Mouse (Mus musculus): ENCODE results near the gene Pnmal1. TPM values are rescaled to one million over a fixed set of nuclear protein-coding genes. Genes with fewer than 3 reads are reported as not detected.

The Pnmal1 gene
- total and polyA plus RNA-seq, 2 experiments from 2014 or later = 41.2 to 65.2 TPM

DNA sequence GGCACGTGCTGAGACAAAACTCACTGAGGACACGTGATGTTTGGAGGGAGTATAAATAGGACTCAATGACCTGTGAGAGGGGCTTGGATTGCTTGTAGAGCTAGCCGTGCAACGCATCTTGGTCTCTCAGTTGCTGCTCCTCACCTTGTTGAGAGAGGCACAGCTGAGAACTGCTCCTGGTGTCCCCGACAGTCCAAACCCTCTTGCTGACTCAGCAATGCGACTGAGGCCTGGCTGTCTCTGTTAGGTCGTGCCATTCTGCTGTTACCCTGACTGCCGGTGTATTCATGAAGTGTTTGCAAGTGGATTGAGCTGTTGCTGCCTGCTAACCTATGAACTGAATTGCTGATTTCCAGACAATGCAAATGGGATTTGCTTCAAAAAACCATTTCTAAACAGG is 16.8 kb downstream of the Pnmal1 start:
- no peak overlapping the region for H3K27ac ChIP-seq (ENCODE audit: low read depth, low read length)
- no peaks in the 10 kb centered on the region for H3K36me3 ChIP-seq (ENCODE audit: insufficient read depth, low read length)
- no peak overlapping the region for H3K4me3 ChIP-seq (ENCODE audit: low read depth, low read length)
- DNase-seq (ENCODE audit: low spot score) (no peak), ATAC-seq (ENCODE audit: low FRiP score) (no peak)
- no peak for TF ChIP-seq CTCF (IDR thresholded peaks at IDR 0.05)
- H3K9me3 ChIP-seq (ENCODE audit: low read length) = no peaks in the 10 kb centered on the region
- WGBS = 62% methylated on average over 8 of the region's 8 CpGs
- no peak overlapping the region for H3K4me2 ChIP-seq (ENCODE audit: low read depth, low read length, poor library complexity, severe bottlenecking)
- no peaks in the 10 kb centered on the region for H3K27me3 ChIP-seq (ENCODE audit: insufficient read depth, low read length)
- no peaks in the 10 kb centered on the region for H3K4me1 ChIP-seq (ENCODE audit: insufficient read depth, low read length)
- no peak overlapping the region for H3K9ac ChIP-seq (replicated peaks; ENCODE audit: low read length, poor library complexity, severe bottlenecking)

GRCm38 (mm10) chr7:16978173-16978572 is 18.7 kb downstream of the Pnmal1 start:
- no peak for DNase-seq (ENCODE audit: low spot score)
- Histone ChIP-seq H3K4me2 (ENCODE audit: low read depth, low read length, poor library complexity, severe bottlenecking) (no peak overlapping the region), H3K9ac (replicated peaks; ENCODE audit: low read length, poor library complexity, severe bottlenecking) (no peak overlapping the region), H3K27me3 (ENCODE audit: insufficient read depth, low read length) (no peaks in the 10 kb centered on the region), H3K27ac (ENCODE audit: low read depth, low read length) (no peak overlapping the region), H3K9me3 (ENCODE audit: low read length) (no peaks in the 10 kb centered on the region), H3K4me1 (ENCODE audit: insufficient read depth, low read length) (no peaks in the 10 kb centered on the region), H3K36me3 (ENCODE audit: insufficient read depth, low read length) (no peaks in the 10 kb centered on the region), H3K4me3 (ENCODE audit: low read depth, low read length) (no peak overlapping the region)
- no peak for TF ChIP-seq CTCF (IDR thresholded peaks at IDR 0.05)
- WGBS = 70% methylated on average over 6 of the region's 6 CpGs
- ATAC-seq (ENCODE audit: low FRiP score) = no peak

GRCm38 (mm10) chr7:16978593-16978992 is 19.1 kb downstream of the Pnmal1 start:
- 79% methylated on average over 3 of the region's 3 CpGs for WGBS
- no peak overlapping the region for H3K9ac ChIP-seq (replicated peaks; ENCODE audit: low read length, poor library complexity, severe bottlenecking)
- no peaks in the 10 kb centered on the region for H3K27me3 ChIP-seq (ENCODE audit: insufficient read depth, low read length)
- no peak overlapping the region for H3K27ac ChIP-seq (ENCODE audit: low read depth, low read length)
- no peak overlapping the region for H3K4me3 ChIP-seq (ENCODE audit: low read depth, low read length)
- no peak overlapping the region for H3K4me2 ChIP-seq (ENCODE audit: low read depth, low read length, poor library complexity, severe bottlenecking)
- ATAC-seq (ENCODE audit: low FRiP score) (no peak), DNase-seq (ENCODE audit: low spot score) (no peak)
- TF ChIP-seq CTCF (IDR thresholded peaks at IDR 0.05) = no peak
- H3K36me3 ChIP-seq (ENCODE audit: insufficient read depth, low read length) = no peaks in the 10 kb centered on the region
- H3K4me1 ChIP-seq (ENCODE audit: insufficient read depth, low read length) = peaks cover 3% of the 10 kb centered on the region; the same call in 1 of the 2 replicates
- no peaks in the 10 kb centered on the region for H3K9me3 ChIP-seq (ENCODE audit: low read length)

DNA sequence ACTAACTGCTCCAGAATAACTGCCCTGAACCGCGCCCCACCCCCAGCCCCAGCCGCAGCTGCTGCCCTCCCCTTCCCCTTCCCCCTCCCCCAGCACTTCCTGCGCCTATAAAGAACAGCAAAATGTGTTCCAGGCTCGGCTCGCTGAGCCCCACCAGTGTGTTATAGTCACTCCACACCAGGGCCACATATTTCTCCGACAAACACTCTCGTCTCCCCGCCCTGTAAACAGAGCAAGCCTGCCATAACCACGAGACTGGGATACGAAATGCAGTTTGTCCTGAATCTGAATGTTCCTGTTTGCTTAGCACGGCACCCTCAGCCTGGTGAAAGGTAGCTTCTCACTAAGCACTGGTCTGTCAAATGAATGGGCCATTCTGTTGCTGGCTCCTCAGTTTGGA is 20.9 kb downstream of the Pnmal1 start:
- Histone ChIP-seq H3K36me3 (ENCODE audit: insufficient read depth, low read length) (no peaks in the 10 kb centered on the region), H3K9me3 (ENCODE audit: low read length) (no peaks in the 10 kb centered on the region), H3K9ac (replicated peaks; ENCODE audit: low read length, poor library complexity, severe bottlenecking) (no peak overlapping the region), H3K4me1 (ENCODE audit: insufficient read depth, low read length) (peaks cover 12% of the 10 kb centered on the region; the same call in 1 of the 2 replicates), H3K27me3 (ENCODE audit: insufficient read depth, low read length) (no peaks in the 10 kb centered on the region), H3K4me2 (ENCODE audit: low read depth, low read length, poor library complexity, severe bottlenecking) (peak overlapping the region; percentile 18), H3K4me3 (ENCODE audit: low read depth, low read length) (no peak overlapping the region), H3K27ac (ENCODE audit: low read depth, low read length) (peak overlapping the region; percentile 52)
- DNase-seq (ENCODE audit: low spot score) (no peak), ATAC-seq (ENCODE audit: low FRiP score) (no peak)
- no peak for TF ChIP-seq CTCF (IDR thresholded peaks at IDR 0.05)
- 10% methylated on average over 12 of the region's 12 CpGs for WGBS

- no peak for TF ChIP-seq CTCF (IDR thresholded peaks at IDR 0.05)
- WGBS = 21% methylated on average over 26 of the region's 26 CpGs
These were observed 23.5 kb downstream of the Pnmal1 start, which contains the start of gene Gm42372 for GRCm38 (mm10) chr7:16982859-16983568. Gene Gm42372, plus strand, starts transcription at chr7:16983086.

DNA sequence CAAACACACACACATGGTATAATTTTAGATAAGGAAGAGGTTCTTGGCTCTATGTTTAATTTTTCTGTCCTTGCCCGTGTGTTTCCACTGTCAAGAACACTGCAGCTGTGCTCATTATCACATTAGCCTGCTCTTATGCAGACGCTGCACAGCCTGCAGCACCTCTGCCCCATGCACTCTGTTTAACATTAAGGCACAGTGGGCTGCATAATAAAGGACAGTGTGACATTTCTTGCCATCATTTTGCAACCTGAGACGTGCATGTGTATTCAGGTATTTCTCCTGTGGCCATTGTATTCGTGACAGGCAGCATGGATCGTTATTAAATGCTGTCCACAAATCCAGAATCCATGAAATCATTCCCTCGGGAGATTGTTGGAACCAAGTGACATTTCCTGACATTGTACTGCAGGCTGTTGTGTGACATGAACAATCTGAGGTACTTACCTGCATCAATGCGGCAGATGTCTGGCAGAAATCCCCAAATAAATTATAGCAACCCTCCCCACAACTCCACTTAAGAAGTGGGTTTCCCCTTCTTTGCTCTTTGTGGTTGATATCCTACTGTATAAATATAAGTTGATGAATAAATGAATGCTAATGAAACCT is 28.2 kb downstream of the Pnmal1 start:
- Histone ChIP-seq H3K9me3 (ENCODE audit: low read length) (no peaks in the 10 kb centered on the region), H3K4me2 (ENCODE audit: low read depth, low read length, poor library complexity, severe bottlenecking) (peak overlapping the region; percentile 20; the same call in 1 of the 2 replicates), H3K36me3 (ENCODE audit: insufficient read depth, low read length) (no peaks in the 10 kb centered on the region), H3K27me3 (ENCODE audit: insufficient read depth, low read length) (no peaks in the 10 kb centered on the region), H3K27ac (ENCODE audit: low read depth, low read length) (peak overlapping the region; percentile 71), H3K4me3 (ENCODE audit: low read depth, low read length) (0 out of 2 replicates have a peak overlapping the region, but pooled peaks have one; percentile 6), H3K4me1 (ENCODE audit: insufficient read depth, low read length) (peaks cover 31% of the 10 kb centered on the region), H3K9ac (replicated peaks; ENCODE audit: low read length, poor library complexity, severe bottlenecking) (peak overlapping the region; percentile 39)
- WGBS = 21% methylated on average over 7 of the region's 7 CpGs
- DNase-seq (ENCODE audit: low spot score) (peak; percentile 34), ATAC-seq (ENCODE audit: low FRiP score) (no peak)
- no peak for TF ChIP-seq CTCF (IDR thresholded peaks at IDR 0.05)

More at GRCm38 (mm10) chr7:16982859-16983568, 23.5 kb downstream of the Pnmal1 start, which contains the start of gene Gm42372:
- Histone ChIP-seq H3K27me3 (ENCODE audit: insufficient read depth, low read length) (no peaks in the 10 kb centered on the region), H3K4me3 (ENCODE audit: low read depth, low read length) (peak within 1 kb of the TSS; percentile 44), H3K27ac (ENCODE audit: low read depth, low read length) (peak within 1 kb of the TSS; percentile 82), H3K4me2 (ENCODE audit: low read depth, low read length, poor library complexity, severe bottlenecking) (peak within 1 kb of the TSS; percentile 58), H3K9ac (replicated peaks; ENCODE audit: low read length, poor library complexity, severe bottlenecking) (peak within 1 kb of the TSS; percentile 66), H3K36me3 (ENCODE audit: insufficient read depth, low read length) (no peaks in the 10 kb centered on the region), H3K9me3 (ENCODE audit: low read length) (no peaks in the 10 kb centered on the region), H3K4me1 (ENCODE audit: insufficient read depth, low read length) (peaks cover 19% of the 10 kb centered on the region)
- ATAC-seq (ENCODE audit: low FRiP score) (peak; percentile 92), DNase-seq (ENCODE audit: low spot score) (peak; percentile 93)
